Mouse (Mus musculus) heart, postnatal 0 days (tissue): Measurements from ENCODE around the gene Mn1.

Source experiments
- CTCF ChIP-seq: IDR thresholded peaks from 2 replicates; pipeline ENCODE4 v1.5.1; 2016; ENCODE audit warnings: antibody characterized with exemption, control low read depth, low read depth
- EP300 ChIP-seq: IDR thresholded peaks from 2 replicates; pipeline ENCODE4 v1.6.1; 2016; ENCODE audit warnings: antibody characterized with exemption, low read depth

- no peak for TF ChIP-seq CTCF
- TF ChIP-seq EP300 = no peak
Measured at GRCm38 (mm10) chr5:111426249-111426648, 9.1 kb downstream of the Mn1 start.
